Mouse (Mus musculus): ENCODE data around the gene Abraxas2. TPM values are rescaled to one million over a fixed set of nuclear protein-coding genes. Genes with fewer than 3 reads are reported as not detected.

Gene Abraxas2
- polyA plus RNA-seq (2012; rRNA removed) = 24.0 and 25.1 TPM in 2 replicates

- Histone ChIP-seq H3K4me3 (ENCODE audit: insufficient read depth, low read length) (peak within 1 kb of the TSS; percentile 59), H3K27ac (ENCODE audit: insufficient read depth, low read length) (0 out of 2 replicates have a peak within 1 kb of the TSS, but pooled peaks have one; percentile 38), H3K4me1 (ENCODE audit: control insufficient read depth, insufficient read depth, low read length) (no peaks in the 10 kb centered on the region)
- TF ChIP-seq POLR2A (IDR thresholded peaks at IDR 0.05; ENCODE audit: extremely low read depth, insufficient read depth, low read length) (peak; percentile 51; the same call in 1 of the 2 replicates), CTCF (IDR thresholded peaks at IDR 0.05; ENCODE audit: extremely low read depth, insufficient read depth, low read length) (no peak)
Observed at GRCm38 (mm10) chr7:132859042-132859958, at the start of gene Abraxas2. TSS of gene Abraxas2 (plus strand) at chr7:132859225.

GRCm38 (mm10) chr7:132809721-132810120 is 49.3 kb upstream of the Abraxas2 start:
- H3K27ac ChIP-seq (ENCODE audit: insufficient read depth, low read length) = peak overlapping the region; percentile 69
- no peak for TF ChIP-seq POLR2A (IDR thresholded peaks at IDR 0.05; ENCODE audit: extremely low read depth, insufficient read depth, low read length)
- TF ChIP-seq CTCF (IDR thresholded peaks at IDR 0.05; ENCODE audit: extremely low read depth, insufficient read depth, low read length) = no peak
- no peak overlapping the region; the same call in 1 of the 2 replicates for H3K4me3 ChIP-seq (ENCODE audit: insufficient read depth, low read length)
- peaks cover 26% of the 10 kb centered on the region for H3K4me1 ChIP-seq (ENCODE audit: control insufficient read depth, insufficient read depth, low read length)

GRCm38 (mm10) chr7:132810368-132810767 is 48.7 kb upstream of the Abraxas2 start:
- TF ChIP-seq POLR2A (IDR thresholded peaks at IDR 0.05; ENCODE audit: extremely low read depth, insufficient read depth, low read length) = peak; percentile 42; the same call in 1 of the 2 replicates
- TF ChIP-seq CTCF (IDR thresholded peaks at IDR 0.05; ENCODE audit: extremely low read depth, insufficient read depth, low read length) = no peak
- peak overlapping the region; percentile 69; the same call in 1 of the 2 replicates for H3K27ac ChIP-seq (ENCODE audit: insufficient read depth, low read length)
- H3K4me3 ChIP-seq (ENCODE audit: insufficient read depth, low read length) = no peak overlapping the region; the same call in 1 of the 2 replicates
- H3K4me1 ChIP-seq (ENCODE audit: control insufficient read depth, insufficient read depth, low read length) = peaks cover 25% of the 10 kb centered on the region

- TF ChIP-seq CTCF (IDR thresholded peaks at IDR 0.05; ENCODE audit: extremely low read depth, insufficient read depth, low read length) (peak; percentile 91), POLR2A (IDR thresholded peaks at IDR 0.05; ENCODE audit: extremely low read depth, insufficient read depth, low read length) (no peak)
- H3K4me3 ChIP-seq (ENCODE audit: insufficient read depth, low read length) = peak overlapping the region; percentile 2
- H3K27ac ChIP-seq (ENCODE audit: insufficient read depth, low read length) = peak overlapping the region; percentile 69; the same call in 1 of the 2 replicates
- H3K4me1 ChIP-seq (ENCODE audit: control insufficient read depth, insufficient read depth, low read length) = peaks cover 20% of the 10 kb centered on the region
Observed at GRCm38 (mm10) chr7:132810879-132811278, 48.1 kb upstream of the Abraxas2 start.

- Histone ChIP-seq H3K4me3 (ENCODE audit: insufficient read depth, low read length) (peak overlapping the region; percentile 73), H3K27ac (ENCODE audit: insufficient read depth, low read length) (peak overlapping the region; percentile 93), H3K4me1 (ENCODE audit: control insufficient read depth, insufficient read depth, low read length) (peaks cover 12% of the 10 kb centered on the region)
- TF ChIP-seq POLR2A (IDR thresholded peaks at IDR 0.05; ENCODE audit: extremely low read depth, insufficient read depth, low read length) = no peak
Observed at GRCm38 (mm10) chr7:132811716-132812618, 47.1 kb upstream of the Abraxas2 start.

GRCm38 (mm10) chr7:132812619-132813415 is 46.2 kb upstream of the Abraxas2 start:
- no peak for TF ChIP-seq POLR2A (IDR thresholded peaks at IDR 0.05; ENCODE audit: extremely low read depth, insufficient read depth, low read length)
- no peak for TF ChIP-seq CTCF (IDR thresholded peaks at IDR 0.05; ENCODE audit: extremely low read depth, insufficient read depth, low read length)
- Histone ChIP-seq H3K4me1 (ENCODE audit: control insufficient read depth, insufficient read depth, low read length) (peaks cover 6% of the 10 kb centered on the region), H3K4me3 (ENCODE audit: insufficient read depth, low read length) (peak overlapping the region; percentile 73), H3K27ac (ENCODE audit: insufficient read depth, low read length) (peak overlapping the region; percentile 93)

GRCm38 (mm10) chr7:132813416-132814088 is 45.5 kb upstream of the Abraxas2 start, which contains the start of gene Fam53b:
TSS of gene Fam53b (minus strand) at chr7:132813886.
- peak within 1 kb of the TSS; percentile 69 for H3K27ac ChIP-seq (ENCODE audit: insufficient read depth, low read length)
- H3K4me3 ChIP-seq (ENCODE audit: insufficient read depth, low read length) = peak within 1 kb of the TSS; percentile 73
- peaks cover 4% of the 10 kb centered on the region for H3K4me1 ChIP-seq (ENCODE audit: control insufficient read depth, insufficient read depth, low read length)
- TF ChIP-seq POLR2A (IDR thresholded peaks at IDR 0.05; ENCODE audit: extremely low read depth, insufficient read depth, low read length) = peak; percentile 69; the same call in 1 of the 2 replicates
- TF ChIP-seq CTCF (IDR thresholded peaks at IDR 0.05; ENCODE audit: extremely low read depth, insufficient read depth, low read length) = no peak

GRCm38 (mm10) chr7:132814089-132814450 is 45.0 kb upstream of the Abraxas2 start:
- peak overlapping the region; percentile 6 for H3K27ac ChIP-seq (ENCODE audit: insufficient read depth, low read length)
- H3K4me3 ChIP-seq (ENCODE audit: insufficient read depth, low read length) = peak overlapping the region; percentile 73
- TF ChIP-seq POLR2A (IDR thresholded peaks at IDR 0.05; ENCODE audit: extremely low read depth, insufficient read depth, low read length) (no peak), CTCF (IDR thresholded peaks at IDR 0.05; ENCODE audit: extremely low read depth, insufficient read depth, low read length) (no peak)
- peaks cover 4% of the 10 kb centered on the region for H3K4me1 ChIP-seq (ENCODE audit: control insufficient read depth, insufficient read depth, low read length)
